Mouse (Mus musculus): ENCODE results near the gene Med28.

Gene Med28

GRCm38 (mm10) chr5:45519960-45520808 lies at the start of gene Med28:
TSS of gene Med28 (plus strand) at chr5:45520229.
- peak; percentile 97 to 98 for DNase-seq

GRCm38 (mm10) chr5:45472880-45473450 lies 47.1 kb upstream of the Med28 start:
- DNase-seq = no peak

GRCm38 (mm10) chr5:45473521-45473920 lies 46.5 kb upstream of the Med28 start:
- no peak for DNase-seq

GRCm38 (mm10) chr5:45474215-45474614 lies 45.8 kb upstream of the Med28 start:
- DNase-seq = peak; percentile 22 to 47

GRCm38 (mm10) chr5:45474758-45475157 lies 45.3 kb upstream of the Med28 start:
- no peak for DNase-seq

- DNase-seq = no peak
Observed at GRCm38 (mm10) chr5:45475771-45476170, 44.3 kb upstream of the Med28 start.

- peak; percentile 14 to 25 for DNase-seq
Observed at GRCm38 (mm10) chr5:45476288-45476687, 43.7 kb upstream of the Med28 start.

GRCm38 (mm10) chr5:45477601-45478000 lies 42.4 kb upstream of the Med28 start:
- DNase-seq = no peak

GRCm38 (mm10) chr5:45480066-45480465 lies 40.0 kb upstream of the Med28 start:
- DNase-seq = no peak

- no peak for DNase-seq
Observed at GRCm38 (mm10) chr5:45481125-45481524, 38.9 kb upstream of the Med28 start.

- DNase-seq = no peak
Observed at GRCm38 (mm10) chr5:45482607-45483006, 37.4 kb upstream of the Med28 start.

- no peak for DNase-seq
Observed at GRCm38 (mm10) chr5:45483654-45484053, 36.4 kb upstream of the Med28 start.

GRCm38 (mm10) chr5:45491776-45492175 lies 28.3 kb upstream of the Med28 start:
- no peak for DNase-seq

- peak; percentile 100 for DNase-seq
Observed at GRCm38 (mm10) chr5:45493191-45494092, 26.6 kb upstream of the Med28 start, which contains the start of gene Lap3. TSS of gene Lap3 (plus strand) at chr5:45493374.

GRCm38 (mm10) chr5:45494093-45494755 lies 25.8 kb upstream of the Med28 start:
- DNase-seq = no peak

GRCm38 (mm10) chr5:45495429-45495975 lies 24.5 kb upstream of the Med28 start:
- no peak for DNase-seq

- DNase-seq = no peak
Observed at GRCm38 (mm10) chr5:45496042-45496441, 24.0 kb upstream of the Med28 start.

GRCm38 (mm10) chr5:45496479-45496878 lies 23.6 kb upstream of the Med28 start:
- DNase-seq = no peak

GRCm38 (mm10) chr5:45496930-45497550 lies 23.0 kb upstream of the Med28 start:
- DNase-seq = no peak

GRCm38 (mm10) chr5:45497564-45497963 lies 22.5 kb upstream of the Med28 start:
- DNase-seq = no peak

- no peak for DNase-seq
Observed at GRCm38 (mm10) chr5:45510071-45510470, 10.0 kb upstream of the Med28 start.

- no peak for DNase-seq
Observed at GRCm38 (mm10) chr5:45512908-45513307, 7.1 kb upstream of the Med28 start.

Measured in kidney, postnatal 4 days (tissue).